Mouse (Mus musculus) embryonic stem cell, embryonic (primary cell): ENCODE measurements at regions not wholly inside any gene's neighbourhood (a gene's known extent, or its start where the extent isn't known, plus 50 kb on each side); places are given as distances from the start of the nearest gene placed in this dataset.

Source experiments
- CTCF ChIA-PET, 4 experiments: fragments of 300-600 bp in 2 of 4; fragments of 350-600 bp in 2 of 4; sonication (Branson Sonifier 250); formaldehyde crosslinking; loops; one replicate each; lab custom pipeline; 2022; ENCODE audit warnings: inconsistent platforms in 2 of 4; lab: Charles Lee
- POLR2A ChIA-PET, 4 experiments: fragments of 300-600 bp in 2 of 4; fragments of 350-600 bp in 2 of 4; sonication (Branson Sonifier 250); formaldehyde crosslinking; loops; one replicate each; lab custom pipeline; 2022; ENCODE audit warnings: antibody characterized with exemption in 4 of 4, inconsistent platforms in 1 of 4; lab: Charles Lee

DNA sequence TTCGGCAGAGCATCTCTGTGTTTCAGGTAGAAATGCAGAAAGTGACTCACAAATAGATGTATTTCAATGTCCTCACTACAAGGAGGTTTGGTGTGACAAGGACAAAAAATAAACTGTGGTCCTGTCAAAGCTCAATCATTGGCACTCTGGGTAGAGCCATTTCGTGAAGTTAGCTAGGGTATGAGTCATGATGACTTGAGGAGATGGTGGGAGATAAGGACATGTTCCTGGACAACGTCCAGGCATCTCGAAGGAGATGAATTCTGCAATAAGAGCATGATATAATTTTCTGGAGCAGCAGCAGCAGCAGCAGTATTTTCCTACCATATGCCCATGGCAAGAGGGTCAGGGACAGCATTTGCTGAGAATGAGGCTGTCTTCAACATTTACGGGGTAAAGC lies 217.7 kb downstream of the Ttc32 start:
- POLR2A ChIA-PET, result no interaction called here
- CTCF ChIA-PET, result no interaction called here

DNA sequence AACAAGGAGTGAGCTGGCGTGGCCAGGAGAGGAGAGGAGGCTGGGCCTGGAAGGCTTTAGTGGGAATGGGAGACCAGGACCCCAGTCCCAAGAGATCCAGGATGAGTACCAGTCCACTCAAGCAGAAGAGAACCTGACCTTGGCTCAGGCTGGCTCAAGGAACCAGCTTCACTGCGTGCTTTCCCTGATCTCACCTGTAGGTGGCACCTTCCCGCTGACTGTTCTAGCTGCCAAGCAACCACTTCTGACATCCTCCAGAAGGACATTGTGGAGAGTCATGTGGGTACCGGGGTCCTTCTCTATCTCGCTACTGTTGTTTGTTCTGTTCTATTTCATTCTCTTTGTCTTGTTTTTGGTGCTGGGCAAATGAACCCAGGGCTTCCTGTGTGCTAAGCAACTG lies 222.0 kb downstream of the Ttc32 start:
- POLR2A ChIA-PET, result interaction anchor here in 1 of 4 experiments (0.5 kb wide), 1 partner anchor 502 kb away, joined by 3 read pairs; no protein-coding TSS in a partner anchor

DNA sequence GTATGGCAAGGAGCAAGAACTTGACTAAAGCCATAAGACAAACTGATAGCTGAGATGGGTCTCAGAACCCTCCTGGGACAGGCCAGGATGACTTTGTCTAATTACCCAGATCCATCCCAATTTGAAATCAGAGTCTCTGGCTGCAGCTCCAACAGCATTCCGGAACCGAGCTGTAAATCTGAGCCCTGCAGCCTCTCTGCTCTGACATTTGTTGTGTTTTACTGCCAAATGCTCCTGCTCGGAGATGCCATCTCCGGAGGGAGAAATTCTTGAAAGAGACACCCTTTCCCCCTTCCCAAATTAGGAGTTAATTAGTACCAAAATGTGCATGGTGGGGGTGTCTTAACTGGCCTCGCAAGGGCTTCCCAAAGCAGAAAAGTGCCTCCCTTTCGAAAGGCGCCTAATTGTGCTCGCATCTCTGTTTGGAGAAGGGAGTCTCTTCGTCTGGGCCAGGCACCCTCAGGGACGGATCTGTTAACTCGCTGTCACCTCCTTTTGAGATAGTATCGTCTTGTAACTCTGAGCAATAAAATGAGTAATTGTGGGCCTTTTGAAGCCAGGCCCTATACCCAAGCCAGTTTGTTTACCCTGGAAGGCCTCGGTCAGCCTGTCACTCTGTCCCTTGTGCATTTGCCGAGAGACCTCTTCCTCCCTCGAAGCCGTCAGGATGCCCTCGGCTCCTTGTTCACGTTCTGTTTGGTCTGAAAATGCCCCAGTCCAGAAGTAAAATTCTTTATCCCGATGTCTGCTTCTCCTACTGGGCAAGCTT lies 223.7 kb downstream of the Ttc32 start:
- CTCF ChIA-PET, result interaction anchor here in 1 of 4 experiments (0.6 kb wide), 1 partner anchor 322 kb away, joined by 4 read pairs; no protein-coding TSS in a partner anchor

More for the DNA sequence above, 222.0 kb downstream of the Ttc32 start:
- CTCF ChIA-PET, result interaction anchor here in 3 of 4 experiments (0.6 to 1.4 kb wide), 12 partner anchors 9 to 1263 kb away, joined by 3 to 9 read pairs (median 3); no protein-coding TSS in a partner anchor

DNA sequence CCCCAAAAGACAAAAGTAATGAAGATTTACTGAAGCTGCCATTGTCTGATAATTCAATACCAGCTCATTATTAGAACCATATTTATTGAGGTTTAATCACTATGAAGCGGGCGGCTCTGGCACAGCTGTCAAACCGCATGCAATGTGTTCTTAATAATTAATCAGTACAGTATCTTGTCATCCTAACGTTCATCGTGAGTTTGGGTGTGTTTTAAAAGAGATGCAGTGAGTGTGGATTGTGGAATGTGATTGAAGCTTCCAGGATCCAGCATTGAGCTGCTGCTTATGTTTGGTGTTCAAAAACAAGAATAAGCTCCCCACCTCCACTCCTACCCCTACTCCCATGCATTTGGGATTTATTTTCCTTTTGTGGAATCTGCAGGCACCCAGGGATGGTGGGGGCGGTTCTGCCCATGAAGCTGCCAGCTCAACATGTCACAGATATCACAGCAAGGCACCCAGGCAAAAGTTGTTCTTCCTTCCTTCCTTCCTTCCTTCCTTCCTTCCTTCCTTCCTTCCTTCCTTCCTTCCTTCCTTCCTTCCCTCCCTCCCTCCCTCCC lies 224.6 kb downstream of the Ttc32 start:
- POLR2A ChIA-PET, result no interaction called here
- CTCF ChIA-PET, result interaction anchor here in 1 of 4 experiments (0.6 kb wide), 1 partner anchor 20 kb away, joined by 3 read pairs; no protein-coding TSS in a partner anchor

More for the DNA sequence above, 223.7 kb downstream of the Ttc32 start:
- POLR2A ChIA-PET, result no interaction called here

DNA sequence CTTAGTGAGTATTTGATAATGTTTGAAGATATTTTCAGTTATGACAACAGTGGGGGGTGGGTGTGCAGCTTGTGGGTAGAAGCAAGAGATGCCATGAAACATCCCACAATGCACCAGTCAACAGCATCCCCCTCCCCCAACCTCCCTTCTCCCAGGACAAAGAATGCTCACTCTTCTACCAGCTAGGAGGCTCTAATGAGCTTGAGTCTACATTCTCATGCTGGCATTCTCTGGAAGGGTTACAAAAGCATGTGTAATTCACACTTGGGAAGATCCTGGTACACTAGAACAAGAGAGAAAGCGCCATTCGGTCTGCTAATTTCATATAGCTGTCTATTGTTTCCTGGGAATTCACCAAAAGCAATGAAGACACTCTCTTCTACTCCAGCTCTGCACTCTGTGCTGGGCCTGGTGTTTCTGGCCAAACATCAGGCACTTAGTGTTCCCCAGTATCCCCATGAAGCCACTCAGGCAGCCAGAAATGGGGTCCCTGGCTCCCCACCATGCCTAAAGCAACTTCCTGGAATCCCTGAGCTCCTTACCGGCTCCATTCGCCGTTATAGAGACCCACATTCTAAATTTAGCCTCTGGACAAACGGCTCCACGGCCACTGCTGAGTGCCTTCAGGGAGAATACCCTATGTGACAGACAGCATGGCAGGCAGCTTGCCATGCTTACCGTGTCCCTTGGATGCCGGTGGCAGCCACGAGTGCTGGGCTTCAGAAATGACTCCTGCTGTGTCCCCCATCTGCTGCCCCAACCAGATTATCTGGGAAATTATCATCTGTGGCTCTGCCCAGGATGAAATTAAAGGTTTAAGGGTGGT lies 226.1 kb downstream of the Ttc32 start:
- CTCF ChIA-PET, result no interaction called here
- POLR2A ChIA-PET, result no interaction called here

DNA sequence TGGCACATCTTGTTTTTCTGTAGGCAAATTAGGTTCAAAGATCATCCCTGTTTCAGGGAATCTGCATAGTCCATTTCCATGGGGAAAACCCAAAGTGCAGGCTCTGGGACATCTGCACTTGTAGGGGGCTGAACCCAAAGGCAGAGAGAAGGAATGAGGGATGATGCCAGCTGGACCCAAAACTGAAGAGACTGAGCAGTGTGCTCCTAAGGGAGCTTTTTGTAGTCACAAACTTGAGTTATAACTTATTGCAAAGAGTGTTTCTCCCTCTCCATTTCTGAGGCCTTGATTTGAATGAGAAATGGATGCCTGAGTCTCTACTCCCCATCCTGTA lies 226.7 kb downstream of the Ttc32 start:
- ChIA-PET POLR2A (no interaction called here), CTCF (no interaction called here)

DNA sequence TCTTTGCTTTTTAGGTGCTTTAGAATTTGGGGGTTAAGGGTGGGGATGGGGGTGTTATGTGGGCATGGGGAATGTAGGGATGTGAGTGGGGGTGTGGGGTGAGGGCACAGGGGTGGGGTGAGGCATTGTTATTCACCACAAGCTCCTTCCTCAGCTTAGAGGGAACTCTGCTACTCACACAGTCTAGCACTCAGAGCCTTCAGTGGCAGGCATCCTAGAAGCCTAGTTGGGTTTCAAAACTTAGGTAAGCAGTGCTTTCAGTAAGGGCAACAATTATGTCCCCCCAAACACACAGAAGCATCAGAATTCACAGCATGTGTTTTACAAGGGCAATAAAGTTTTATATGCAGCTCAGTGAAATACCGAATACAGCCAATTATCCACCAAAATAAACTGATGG lies 228.4 kb downstream of the Ttc32 start:
- POLR2A ChIA-PET, result no interaction called here
- CTCF ChIA-PET, result no interaction called here

DNA sequence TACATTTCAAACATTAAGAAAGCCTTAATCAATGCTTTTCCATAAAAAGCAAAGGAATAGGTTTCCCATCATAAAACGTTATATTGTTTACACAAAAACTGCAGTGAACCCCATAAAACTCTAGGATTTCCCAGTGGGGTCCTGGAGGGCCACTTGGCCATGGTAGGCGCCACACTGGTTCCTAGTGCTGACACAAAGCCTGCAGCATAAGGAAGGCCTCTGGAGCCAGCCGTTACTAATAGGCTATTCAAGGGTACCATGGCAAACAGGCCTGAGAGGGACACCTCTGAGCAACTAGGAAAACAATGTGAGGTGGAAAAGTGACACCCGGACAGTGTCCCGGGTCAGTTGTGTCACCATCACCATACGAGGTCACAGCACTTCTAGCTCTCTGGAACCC lies 231.9 kb downstream of the Ttc32 start:
- POLR2A ChIA-PET, result no interaction called here
- CTCF ChIA-PET, result no interaction called here

DNA sequence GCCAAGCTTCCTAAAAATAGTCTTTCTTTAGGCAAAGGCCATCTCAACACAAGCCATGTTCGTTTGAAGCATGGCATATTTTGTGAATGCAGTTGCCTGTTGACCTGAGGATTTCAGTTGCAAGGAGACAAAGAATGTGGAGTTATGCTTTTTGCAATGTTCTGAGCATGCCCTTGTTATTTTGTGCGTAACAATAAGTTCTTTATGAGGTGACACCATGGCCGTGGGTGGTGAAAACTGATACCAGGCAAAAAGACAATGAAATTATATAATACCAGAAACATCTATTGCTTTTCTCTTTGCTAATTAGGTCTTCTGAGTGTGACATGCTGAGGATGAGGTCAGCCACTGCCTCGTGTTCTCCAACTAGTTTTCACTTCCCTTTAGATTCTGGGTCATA lies 236.4 kb downstream of the Ttc32 start:
- CTCF ChIA-PET, result no interaction called here
- POLR2A ChIA-PET, result no interaction called here

DNA sequence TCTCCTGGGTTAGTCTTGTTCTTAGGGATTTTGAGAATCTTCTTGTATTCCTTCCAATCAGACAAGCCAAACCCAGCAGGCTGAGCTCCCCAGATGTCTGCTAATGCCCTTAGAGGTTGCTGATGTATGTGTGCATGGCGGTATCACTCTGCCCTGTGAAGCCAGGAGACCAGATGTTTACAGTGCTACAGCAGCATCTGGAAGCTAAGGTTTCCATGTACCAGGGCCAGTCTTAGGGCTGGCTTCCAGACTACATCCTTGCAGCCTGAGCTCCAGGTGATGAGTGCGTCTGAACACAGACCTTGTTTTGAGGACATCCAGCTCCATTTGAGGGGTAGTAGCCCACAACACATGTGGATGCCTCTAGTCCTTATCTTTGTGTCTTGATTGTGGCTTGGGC lies 241.7 kb downstream of the Ttc32 start:
- ChIA-PET CTCF (no interaction called here), POLR2A (interaction anchor here in 1 of 4 experiments (0.7 kb wide), 1 partner anchor 497 kb away, joined by 3 read pairs; no protein-coding TSS in a partner anchor)

DNA sequence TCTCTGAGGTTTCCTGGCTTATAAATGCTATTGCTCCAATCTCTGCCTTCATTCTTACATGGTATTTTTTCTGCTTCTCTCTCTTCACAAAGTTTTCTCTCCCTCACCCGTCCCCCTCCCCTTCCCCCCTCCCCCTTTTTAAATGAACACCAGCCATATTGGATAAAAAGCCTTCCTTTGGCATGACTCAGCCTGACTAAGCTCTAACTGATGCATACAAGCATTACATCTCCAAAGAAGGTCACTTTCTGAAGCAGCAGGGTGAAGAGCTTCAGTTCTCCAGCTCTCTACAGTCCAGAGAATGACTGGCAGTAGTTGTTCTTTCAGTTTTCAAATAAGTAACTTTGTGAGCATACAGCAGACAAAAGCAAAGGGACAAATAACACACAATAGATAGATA lies 244.4 kb downstream of the Ttc32 start:
- CTCF ChIA-PET, result interaction anchor here in 1 of 4 experiments (0.8 to 1.0 kb wide), 2 partner anchors 11 to 22 kb away, joined by 3 to 4 read pairs; no protein-coding TSS in a partner anchor
- POLR2A ChIA-PET, result interaction anchor here in 1 of 4 experiments (1.5 kb wide), 1 partner anchor 8 kb away, joined by 5 read pairs; no protein-coding TSS in a partner anchor

DNA sequence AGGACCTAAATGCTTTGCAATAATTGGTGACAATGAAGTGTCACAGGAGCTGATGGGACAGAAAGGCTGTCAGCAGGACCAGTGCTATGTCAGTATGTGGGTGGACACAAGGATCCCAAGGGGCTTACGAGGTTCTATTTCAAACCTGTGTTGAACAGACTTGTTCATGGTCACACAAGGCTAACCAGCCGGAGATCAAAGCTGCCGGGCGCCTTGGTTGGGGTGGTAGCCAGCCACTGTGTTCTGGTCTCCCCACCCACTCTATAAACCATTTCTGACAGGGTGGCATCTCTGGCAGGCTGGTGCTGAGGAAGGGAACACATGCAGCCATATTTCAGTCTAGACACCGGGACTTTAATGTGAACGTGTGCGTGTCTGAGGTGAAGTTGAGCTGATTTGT lies 245.9 kb downstream of the Ttc32 start:
- ChIA-PET POLR2A (no interaction called here), CTCF (no interaction called here)

DNA sequence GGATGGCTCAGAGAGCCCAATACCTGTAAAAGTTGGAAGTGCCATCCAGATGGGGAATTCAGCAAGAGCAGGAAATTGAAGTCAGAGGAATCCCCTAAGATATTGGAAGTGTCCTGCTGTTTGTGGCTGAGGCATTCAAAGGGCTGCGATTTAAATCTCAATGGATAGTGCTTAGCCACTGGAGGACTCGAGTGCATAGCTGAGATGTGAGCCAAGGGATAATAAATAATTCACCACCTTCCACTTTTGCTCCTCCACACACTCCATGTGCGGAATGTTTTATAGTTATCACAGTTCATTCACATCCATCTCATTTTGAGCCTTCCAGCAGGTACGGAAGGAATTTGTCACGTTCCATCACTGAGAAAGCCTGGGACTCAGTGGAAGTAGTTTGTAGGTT lies 248.9 kb downstream of the Ttc32 start:
- POLR2A ChIA-PET, result interaction anchor here in 1 of 4 experiments (0.7 kb wide), 1 partner anchor 37 kb away, joined by 3 read pairs; no protein-coding TSS in a partner anchor
- CTCF ChIA-PET, result interaction anchor here in 1 of 4 experiments (0.6 kb wide), 1 partner anchor 1292 kb away, joined by 3 read pairs; no protein-coding TSS in a partner anchor

DNA sequence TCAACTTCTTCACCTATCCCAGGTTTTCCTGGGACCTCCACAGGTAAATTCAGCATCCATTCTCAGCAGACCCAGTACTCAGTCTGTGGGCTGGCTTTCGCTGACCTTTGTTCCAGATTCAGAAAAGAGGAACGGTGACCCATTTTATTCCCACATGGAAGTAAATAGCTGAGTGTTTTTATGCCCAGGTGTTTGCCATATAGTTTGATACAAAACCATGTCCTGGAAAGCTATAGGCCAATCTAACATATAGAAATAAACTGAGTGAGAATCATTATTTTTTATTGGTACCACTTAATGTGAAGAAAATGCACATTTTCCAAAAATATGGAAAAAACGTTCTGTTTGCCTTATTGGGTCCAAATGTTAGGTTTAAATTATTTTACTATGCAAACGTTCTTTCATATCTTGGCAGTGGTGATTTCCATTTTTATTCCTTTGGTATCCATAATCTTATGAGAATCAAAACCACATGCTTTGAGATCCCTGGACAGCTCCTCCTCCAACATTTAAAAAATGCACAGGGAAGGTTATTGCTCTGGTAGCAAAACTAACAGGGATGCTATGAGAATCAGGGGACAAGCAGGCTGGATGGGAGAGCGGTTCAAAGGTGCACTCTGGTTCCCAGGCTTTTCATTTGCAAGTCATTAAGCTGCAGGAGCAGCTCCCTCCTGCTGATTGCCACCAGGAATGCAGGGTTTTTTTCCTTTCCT lies 250.3 kb downstream of the Ttc32 start:
- CTCF ChIA-PET, result no interaction called here
- POLR2A ChIA-PET, result no interaction called here

DNA sequence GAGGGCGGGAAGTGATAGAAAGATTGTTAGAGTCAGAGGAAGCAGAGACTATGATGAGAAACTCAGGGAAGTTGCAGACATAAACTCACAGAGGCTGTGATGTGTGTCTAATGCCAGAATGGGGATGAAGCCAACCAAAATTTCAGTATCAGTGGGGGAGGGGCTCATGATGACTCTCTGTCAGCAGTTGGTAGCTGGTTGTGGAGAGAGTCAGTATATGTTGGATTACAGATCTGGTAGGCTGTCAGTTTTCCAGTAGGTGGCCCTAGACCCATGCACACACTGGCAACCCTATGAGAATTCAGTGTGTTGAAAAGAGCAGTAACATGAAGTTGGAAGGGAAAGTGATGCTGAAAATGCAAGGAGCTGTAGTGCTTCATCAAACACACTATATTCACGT lies 257.5 kb downstream of the Ttc32 start:
- CTCF ChIA-PET, result no interaction called here

DNA sequence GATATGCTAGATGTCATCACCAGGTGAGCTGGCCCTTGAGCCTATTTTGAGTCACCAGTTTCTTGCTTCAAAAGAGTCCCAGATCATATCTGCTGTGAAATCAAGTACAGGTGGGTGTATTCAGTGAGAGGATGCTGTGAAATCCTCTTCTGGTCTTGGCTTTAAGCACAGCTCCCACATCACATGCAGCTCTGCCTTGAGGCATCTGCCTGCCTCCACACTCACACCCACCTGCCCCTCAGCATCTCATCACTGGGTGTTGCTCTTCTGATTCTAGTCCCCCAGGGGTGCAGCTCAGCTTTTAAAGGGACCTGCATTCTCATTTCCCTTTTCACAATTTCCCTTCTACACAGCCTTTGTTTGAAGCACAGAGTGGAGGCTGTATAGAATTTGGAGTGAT lies 262.9 kb downstream of the Ttc32 start:
- POLR2A ChIA-PET, result no interaction called here
- CTCF ChIA-PET, result interaction anchor here (0.5 to 1.0 kb wide), 4 partner anchors 24 to 1904 kb away, joined by 3 to 9 read pairs (median 4); no protein-coding TSS in a partner anchor

More for the DNA sequence above, 257.5 kb downstream of the Ttc32 start:
- POLR2A ChIA-PET, result no interaction called here

DNA sequence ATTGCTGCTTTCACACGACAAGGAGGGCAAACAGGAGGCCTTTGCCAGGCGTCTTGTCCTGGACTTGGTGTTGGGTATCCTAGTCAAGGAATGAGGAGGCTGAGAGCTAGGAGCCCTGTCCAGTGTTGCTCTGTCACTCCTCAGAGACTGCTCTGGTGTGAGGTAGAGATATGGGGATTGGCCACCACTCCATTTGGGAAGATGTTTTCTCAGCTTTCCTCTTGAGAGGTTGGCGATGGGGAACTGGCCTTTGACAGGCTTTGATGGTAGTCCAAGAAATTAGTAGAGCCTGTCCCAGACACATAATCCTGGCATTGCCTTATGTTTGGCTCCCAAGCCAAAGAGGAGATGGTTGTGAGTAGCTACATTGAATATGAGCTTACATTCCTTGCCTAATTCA lies 265.4 kb downstream of the Ttc32 start:
- ChIA-PET CTCF (no interaction called here), POLR2A (interaction anchor here in 1 of 4 experiments (0.5 kb wide), 1 partner anchor 20 kb away, joined by 11 read pairs; no protein-coding TSS in a partner anchor)

DNA sequence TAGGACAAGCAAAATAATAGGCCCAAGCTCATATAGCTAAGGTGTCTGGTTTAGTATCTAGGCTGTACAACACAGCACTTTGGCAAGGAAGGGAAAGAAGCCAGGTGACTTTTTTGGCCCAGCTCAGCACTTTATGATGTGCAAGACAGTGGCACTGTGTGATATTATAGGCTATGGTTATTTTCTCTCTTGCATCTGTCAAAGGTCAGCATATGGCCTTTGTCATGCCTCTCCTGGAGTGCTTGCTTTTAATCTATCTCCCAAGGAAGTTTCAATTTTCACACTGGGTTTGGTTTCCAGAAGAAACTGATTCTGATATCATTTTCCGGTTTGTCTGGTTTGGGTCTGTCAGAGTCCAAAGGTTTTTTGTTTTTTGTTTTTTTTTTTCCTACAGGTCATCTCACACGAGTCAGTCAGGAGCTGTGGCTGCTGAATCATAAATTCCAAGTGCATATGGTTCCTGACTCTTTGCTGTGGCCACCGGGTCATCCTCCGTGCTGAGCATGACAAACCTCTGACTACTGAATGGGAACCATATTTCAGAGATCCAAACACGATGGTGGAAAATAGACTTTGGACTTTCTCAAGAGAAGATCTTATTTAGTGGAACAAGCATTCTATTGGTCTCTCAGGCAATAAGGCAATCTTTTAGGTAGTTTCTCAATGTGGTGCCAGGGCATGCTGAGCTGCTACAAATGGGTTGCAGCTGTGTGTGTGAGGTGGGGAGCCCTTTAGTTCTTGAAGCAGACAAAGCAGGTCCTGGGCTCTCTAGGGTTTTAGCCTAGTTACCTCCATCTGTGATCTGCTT lies 269.3 kb downstream of the Ttc32 start:
- POLR2A ChIA-PET, result no interaction called here

More for the DNA sequence above, 269.3 kb downstream of the Ttc32 start:
- CTCF ChIA-PET, result no interaction called here
